In the genomic region with DNA sequence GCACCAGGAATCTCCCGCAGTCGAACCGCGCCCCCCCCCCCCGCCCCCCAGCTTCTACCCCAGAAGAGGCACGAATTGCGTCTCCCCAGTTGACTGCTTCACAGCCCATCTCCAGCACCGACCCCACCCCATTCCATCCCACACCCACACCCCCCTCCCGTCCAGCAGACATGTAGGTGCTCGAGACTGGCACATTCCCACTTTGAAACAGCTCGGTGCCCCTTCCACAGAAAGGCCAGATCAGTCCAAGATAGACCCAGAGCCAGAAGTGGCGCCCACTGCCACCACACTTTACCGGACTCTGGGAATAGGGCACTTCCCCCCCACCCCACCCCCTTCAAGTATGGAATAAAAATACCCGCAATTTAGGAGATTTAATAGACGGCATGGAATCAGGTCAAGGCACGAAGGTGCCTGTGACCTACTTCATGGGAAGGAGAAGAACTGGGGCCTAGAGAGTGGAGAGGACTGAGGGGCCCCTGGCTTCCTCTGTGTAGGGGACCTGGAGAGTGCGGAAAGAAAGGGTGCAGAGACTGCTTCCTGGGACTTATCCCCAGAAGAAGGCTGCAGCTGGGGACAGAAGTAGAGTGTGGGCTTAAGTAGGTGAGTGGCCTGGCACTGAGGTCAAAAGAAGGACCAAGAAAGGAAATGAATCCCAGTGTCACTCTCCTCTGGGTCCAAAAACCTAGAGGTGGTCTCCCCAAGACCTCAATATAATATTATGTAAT, we compare ENCODE assay signal across 8 mouse cellular contexts. TPM values are rescaled to one million over a fixed set of nuclear protein-coding genes. Genes with fewer than 3 reads are reported as not detected.
DNase-seq lines count a peak whose midpoint lies in the region; ATAC-seq lines count a peak whose summit lies in the region.

No protein-coding gene starts in this region.

- H3K4me2 ChIP-seq in lung, embryonic 16.5 days (ENCODE audit: low read depth, low read length), result peak overlapping the region; percentile 94
- peak overlapping the region; percentile 91 for H3K4me2 ChIP-seq in embryonic facial prominence, embryonic 15.5 days (replicated peaks)
- peak overlapping the region; percentile 95 for H3K4me2 ChIP-seq in intestine, embryonic 16.5 days (ENCODE audit: low read depth, low read length)
- peak overlapping the region; percentile 74 for H3K4me2 ChIP-seq in neural tube, embryonic 14.5 days (ENCODE audit: low read depth, low read length)

- peak overlapping the region; percentile 78 for H3K4me3 ChIP-seq in lung, embryonic 16.5 days (ENCODE audit: low read length)
- peak overlapping the region; percentile 94 for H3K4me3 ChIP-seq in embryonic facial prominence, embryonic 15.5 days (replicated peaks)
- peak overlapping the region; percentile 92 for H3K4me3 ChIP-seq in intestine, embryonic 16.5 days (ENCODE audit: low read length)
- H3K4me3 ChIP-seq in neural tube, embryonic 14.5 days (ENCODE audit: low read depth, low read length), result peak overlapping the region; percentile 95

- no peak for ATAC-seq in lung, embryonic 16.5 days (ENCODE audit: low read depth)
- ATAC-seq in embryonic facial prominence, embryonic 15.5 days (ENCODE audit: insufficient number of reproducible peaks, low FRiP score, low TSS enrichment, low read depth), result no peak
- no peak for ATAC-seq in intestine, embryonic 16.5 days
- ATAC-seq in neural tube, embryonic 14.5 days (ENCODE audit: low read depth), result no peak
- ATAC-seq in inflammation-experienced regulatory T-cells, adult 6 months, result no peak

- 23% methylated on average over 17 of the region's 17 CpGs for WGBS in lung, embryonic 16.5 days
- WGBS in embryonic facial prominence, embryonic 15.5 days, result 21% methylated on average over 16 of the region's 17 CpGs
- WGBS in intestine, embryonic 16.5 days, result 31% methylated on average over 12 of the region's 17 CpGs
- WGBS in neural tube, embryonic 14.5 days, result 30% methylated on average over 14 of the region's 17 CpGs

- no peaks in the 10 kb centered on the region for H3K36me3 ChIP-seq in lung, embryonic 16.5 days (ENCODE audit: control insufficient read depth, insufficient read depth, low read length)
- no peaks in the 10 kb centered on the region for H3K36me3 ChIP-seq in embryonic facial prominence, embryonic 15.5 days
- H3K36me3 ChIP-seq in intestine, embryonic 16.5 days (ENCODE audit: control insufficient read depth, insufficient read depth, low read length), result no peaks in the 10 kb centered on the region
- H3K36me3 ChIP-seq in neural tube, embryonic 14.5 days (ENCODE audit: control insufficient read depth, insufficient read depth, low read length), result no peaks in the 10 kb centered on the region

- H3K27ac ChIP-seq in lung, embryonic 16.5 days (ENCODE audit: low read length), result no peak overlapping the region
- H3K27ac ChIP-seq in embryonic facial prominence, embryonic 15.5 days (replicated peaks), result no peak overlapping the region
- no peak overlapping the region for H3K27ac ChIP-seq in intestine, embryonic 16.5 days (ENCODE audit: low read length)
- H3K27ac ChIP-seq in neural tube, embryonic 14.5 days (ENCODE audit: low read depth, low read length), result no peak overlapping the region; the same call in 1 of the 2 replicates

- H3K9ac ChIP-seq in lung, embryonic 16.5 days (ENCODE audit: low read length), result peak overlapping the region; percentile 71
- H3K9ac ChIP-seq in embryonic facial prominence, embryonic 15.5 days, result peak overlapping the region; percentile 53; the same call in 1 of the 2 replicates
- peak overlapping the region; percentile 68 for H3K9ac ChIP-seq in intestine, embryonic 16.5 days (ENCODE audit: low read depth, low read length)
- peak overlapping the region; percentile 52; the same call in 1 of the 2 replicates for H3K9ac ChIP-seq in neural tube, embryonic 14.5 days (replicated peaks; ENCODE audit: low read depth, low read length)

- no peaks in the 10 kb centered on the region for H3K9me3 ChIP-seq in lung, embryonic 16.5 days (ENCODE audit: control insufficient read depth, low read length)
- H3K9me3 ChIP-seq in embryonic facial prominence, embryonic 15.5 days (replicated peaks), result no peaks in the 10 kb centered on the region
- no peaks in the 10 kb centered on the region for H3K9me3 ChIP-seq in intestine, embryonic 16.5 days (ENCODE audit: control insufficient read depth, low read length)
- no peaks in the 10 kb centered on the region for H3K9me3 ChIP-seq in neural tube, embryonic 14.5 days (ENCODE audit: control insufficient read depth, low read length)

- no peak for DNase-seq in lung, postnatal 25 days (ENCODE audit: low spot score)
- no peak for DNase-seq in right cerebral cortex, adult 18-20 months
- no peak for DNase-seq in adrenal gland, adult 2 months

- peaks cover 12% of the 10 kb centered on the region for H3K4me1 ChIP-seq in lung, embryonic 16.5 days (replicated peaks; ENCODE audit: control insufficient read depth, insufficient read depth, low read length)
- peaks cover 31% of the 10 kb centered on the region for H3K4me1 ChIP-seq in embryonic facial prominence, embryonic 15.5 days
- H3K4me1 ChIP-seq in intestine, embryonic 16.5 days (ENCODE audit: control insufficient read depth, insufficient read depth, low read length), result peaks cover 15% of the 10 kb centered on the region
- H3K4me1 ChIP-seq in neural tube, embryonic 14.5 days (ENCODE audit: control insufficient read depth, insufficient read depth, low read length), result peaks cover 8% of the 10 kb centered on the region; the same call in 1 of the 2 replicates

- H3K27me3 ChIP-seq in lung, embryonic 16.5 days (ENCODE audit: control insufficient read depth, insufficient read depth, low read depth, low read length), result peaks cover 23% of the 10 kb centered on the region
- H3K27me3 ChIP-seq in embryonic facial prominence, embryonic 15.5 days, result peaks cover 27% of the 10 kb centered on the region
- H3K27me3 ChIP-seq in intestine, embryonic 16.5 days (replicated peaks; ENCODE audit: control insufficient read depth, insufficient read depth, low read length), result peaks cover 18% of the 10 kb centered on the region
- H3K27me3 ChIP-seq in neural tube, embryonic 14.5 days (ENCODE audit: control insufficient read depth, insufficient read depth, low read length), result peaks cover 21% of the 10 kb centered on the region

RNA-seq across cellular contexts. Expression of a gene that starts 0.7 kb away (rescaled TPM):
- 1.4 and 1.6 TPM in 2 replicates for polyA plus RNA-seq in lung, embryonic 16.5 days (2015; fragmentation: Nextera tagmentation; extraction: Ambion mirVana)
- polyA plus RNA-seq in embryonic facial prominence, embryonic 15.5 days (2015; fragmentation: Nextera tagmentation; extraction: Ambion mirVana), result 2.3 TPM in 2 replicates
- polyA plus RNA-seq in intestine, embryonic 16.5 days (2015; fragmentation: Nextera tagmentation; extraction: Ambion mirVana), result 0.34 and 0.65 TPM in 2 replicates
- polyA plus RNA-seq in neural tube, embryonic 14.5 days (2014; fragmentation: Nextera tagmentation; extraction: Ambion mirVana), result 0.39 and 0.70 TPM in 2 replicates
- 1 to 10 TPM; 1.1 to 8.5 (median 2.2) TPM for polyA plus RNA-seq in inflammation-experienced regulatory T-cells, adult 6 months (2017; shearing (Covaris generic))
- 10 to 100 TPM; 17.5 to 22.2 TPM for total RNA-seq in adrenal gland, adult 2 months (2021)
- 11.0 and 13.7 TPM in 2 replicates for polyA plus RNA-seq in adrenal gland, adult 2 months (2012; rRNA removed)

RNA-seq across cellular contexts. Expression of a gene that starts 9.1 kb away (rescaled TPM):
- 6.2 and 8.0 TPM in 2 replicates for polyA plus RNA-seq in lung, embryonic 16.5 days (2015; fragmentation: Nextera tagmentation; extraction: Ambion mirVana)
- polyA plus RNA-seq in embryonic facial prominence, embryonic 15.5 days (2015; fragmentation: Nextera tagmentation; extraction: Ambion mirVana), result 13.0 and 14.7 TPM in 2 replicates
- polyA plus RNA-seq in intestine, embryonic 16.5 days (2015; fragmentation: Nextera tagmentation; extraction: Ambion mirVana), result 9.0 and 9.9 TPM in 2 replicates
- polyA plus RNA-seq in neural tube, embryonic 14.5 days (2014; fragmentation: Nextera tagmentation; extraction: Ambion mirVana), result 6.1 and 11.0 TPM in 2 replicates
- 10 to 100 TPM; 43.8 to 60.5 (median 53.2) TPM for polyA plus RNA-seq in inflammation-experienced regulatory T-cells, adult 6 months (2017; shearing (Covaris generic))
- total RNA-seq in adrenal gland, adult 2 months (2021), result 1 to 10 TPM in 1 of 2 experiments, under 1 TPM in 1; 0.29 to 1.2 TPM
- polyA plus RNA-seq in adrenal gland, adult 2 months (2012; rRNA removed), result 0.43 and 0.87 TPM in 2 replicates

RNA-seq across cellular contexts. Expression of a gene that starts 35.9 kb away (rescaled TPM):
- 6.4 and 6.7 TPM in 2 replicates for polyA plus RNA-seq in lung, embryonic 16.5 days (2015; fragmentation: Nextera tagmentation; extraction: Ambion mirVana)
- 21.3 and 22.0 TPM in 2 replicates for polyA plus RNA-seq in embryonic facial prominence, embryonic 15.5 days (2015; fragmentation: Nextera tagmentation; extraction: Ambion mirVana)
- 5.1 TPM in 2 replicates for polyA plus RNA-seq in intestine, embryonic 16.5 days (2015; fragmentation: Nextera tagmentation; extraction: Ambion mirVana)
- polyA plus RNA-seq in neural tube, embryonic 14.5 days (2014; fragmentation: Nextera tagmentation; extraction: Ambion mirVana), result 32.4 and 37.1 TPM in 2 replicates
- 1 to 10 TPM; 1.5 to 2.7 (median 2.4) TPM for polyA plus RNA-seq in inflammation-experienced regulatory T-cells, adult 6 months (2017; shearing (Covaris generic))
- total RNA-seq in adrenal gland, adult 2 months (2021), result 1 to 10 TPM; 6.9 to 9.6 TPM
- polyA plus RNA-seq in adrenal gland, adult 2 months (2012; rRNA removed), result 14.4 and 14.5 TPM in 2 replicates

RNA-seq across cellular contexts. Expression of a gene that starts 39.6 kb away (rescaled TPM):
- polyA plus RNA-seq in lung, embryonic 16.5 days (2015; fragmentation: Nextera tagmentation; extraction: Ambion mirVana), result 999 and 1,043 TPM in 2 replicates
- polyA plus RNA-seq in embryonic facial prominence, embryonic 15.5 days (2015; fragmentation: Nextera tagmentation; extraction: Ambion mirVana), result 1,021 and 1,069 TPM in 2 replicates
- polyA plus RNA-seq in intestine, embryonic 16.5 days (2015; fragmentation: Nextera tagmentation; extraction: Ambion mirVana), result 990 and 1,058 TPM in 2 replicates
- 656 and 678 TPM in 2 replicates for polyA plus RNA-seq in neural tube, embryonic 14.5 days (2014; fragmentation: Nextera tagmentation; extraction: Ambion mirVana)
- 1,000 to 10,000 TPM; 2,465 to 4,071 (median 3,234) TPM for polyA plus RNA-seq in inflammation-experienced regulatory T-cells, adult 6 months (2017; shearing (Covaris generic))
- 1,000 to 10,000 TPM; 1,223 to 1,284 TPM for total RNA-seq in adrenal gland, adult 2 months (2021)
- 128 and 129 TPM in 2 replicates for polyA plus RNA-seq in adrenal gland, adult 2 months (2012; rRNA removed)
